Mouse (Mus musculus): ENCODE measurements around the gene Tnfsf8. TPM values are rescaled to one million over a fixed set of nuclear protein-coding genes. Genes with fewer than 3 reads are reported as not detected.

Tnfsf8 gene
- 3.3 TPM for polyA plus RNA-seq (2014; fragmentation: Illumina TruSeq; extraction: RNeasy Lipid Tissue Mini Kit (QIAGEN cat#74804); ENCODE audit: low replicate concordance)

GRCm38 (mm10) chr4:63860688-63861540 lies at the start of gene Tnfsf8:
Gene Tnfsf8 (minus strand): TSS chr4:63861347.

Other genes with a start within 250 kb of the Tnfsf8 start
- not detected for gene Tex48, start 238.9 kb downstream of the Tnfsf8 start, polyA plus RNA-seq (2014; fragmentation: Illumina TruSeq; extraction: RNeasy Lipid Tissue Mini Kit (QIAGEN cat#74804); ENCODE audit: low replicate concordance)
- gene Gm11214, start 198.0 kb downstream of the Tnfsf8 start, polyA plus RNA-seq (2014; fragmentation: Illumina TruSeq; extraction: RNeasy Lipid Tissue Mini Kit (QIAGEN cat#74804); ENCODE audit: low replicate concordance), result not detected
- 0.97 TPM for gene Tnfsf15, start 116.2 kb downstream of the Tnfsf8 start, polyA plus RNA-seq (2014; fragmentation: Illumina TruSeq; extraction: RNeasy Lipid Tissue Mini Kit (QIAGEN cat#74804); ENCODE audit: low replicate concordance)
- 7.6 TPM for gene Tnc, start 185.7 kb upstream of the Tnfsf8 start, polyA plus RNA-seq (2014; fragmentation: Illumina TruSeq; extraction: RNeasy Lipid Tissue Mini Kit (QIAGEN cat#74804); ENCODE audit: low replicate concordance)